Mouse (Mus musculus) T-cell, adult 2 months (primary cell): ENCODE results near the gene Akr1cl.
"Not testable (repeated sequence)": the region's sequence is repeated elsewhere in the genome, so short reads cannot be mapped to it uniquely, and the experiment has no call there.

Experiments
- DNase-seq: peaks from one replicate; pipeline ENCODE4 v3.0.0; 2022; ENCODE audit warnings: low spot score

Akr1cl gene

DNA sequence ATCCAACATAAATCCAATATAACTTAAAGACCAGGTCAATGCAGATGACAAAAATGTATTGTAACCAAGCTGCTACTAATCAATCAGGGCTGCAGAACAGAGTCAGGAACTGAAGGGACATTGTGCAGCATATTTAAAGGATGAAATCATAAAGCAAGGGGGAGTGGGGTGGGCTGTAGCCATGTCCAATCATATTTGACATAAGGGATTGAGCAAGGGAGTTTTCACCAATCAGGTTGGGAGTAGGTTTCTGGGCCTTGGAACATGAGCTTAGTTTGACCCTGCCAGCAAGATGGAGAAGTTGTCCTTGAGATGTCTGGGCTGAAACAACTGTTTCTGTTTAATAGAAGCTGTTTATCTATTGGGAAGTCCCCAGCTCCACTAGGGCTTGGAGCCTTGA is at the start of gene Akr1cl:
Gene Akr1cl (minus strand): TSS at position 119 of the 400 bp plus-strand sequence.
- no peak for DNase-seq

DNA sequence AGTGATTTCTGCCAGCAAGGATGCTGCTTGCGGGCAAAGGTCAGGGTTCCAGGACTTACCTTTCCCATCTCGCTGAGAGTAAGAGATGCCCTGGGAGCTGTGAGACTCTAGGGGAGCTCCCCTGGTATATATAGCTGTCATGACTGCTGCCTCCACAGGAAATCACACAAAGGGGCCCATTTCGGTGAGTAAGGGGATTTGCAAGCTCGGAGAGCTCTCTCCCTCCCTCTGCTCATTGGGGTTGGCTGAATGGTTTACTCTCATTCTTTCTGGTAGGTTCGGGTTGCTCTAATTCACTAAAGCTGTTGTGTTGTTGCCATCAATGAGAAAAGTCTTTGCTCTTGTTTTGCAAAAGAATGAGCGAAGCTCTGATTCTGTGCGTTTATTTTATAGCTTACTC is 49.6 kb upstream of the Akr1cl start, which contains the start of gene Crygb:
Gene Crygb (minus strand): TSS at position 101 of the 400 bp plus-strand sequence.
- DNase-seq, result no peak

DNA sequence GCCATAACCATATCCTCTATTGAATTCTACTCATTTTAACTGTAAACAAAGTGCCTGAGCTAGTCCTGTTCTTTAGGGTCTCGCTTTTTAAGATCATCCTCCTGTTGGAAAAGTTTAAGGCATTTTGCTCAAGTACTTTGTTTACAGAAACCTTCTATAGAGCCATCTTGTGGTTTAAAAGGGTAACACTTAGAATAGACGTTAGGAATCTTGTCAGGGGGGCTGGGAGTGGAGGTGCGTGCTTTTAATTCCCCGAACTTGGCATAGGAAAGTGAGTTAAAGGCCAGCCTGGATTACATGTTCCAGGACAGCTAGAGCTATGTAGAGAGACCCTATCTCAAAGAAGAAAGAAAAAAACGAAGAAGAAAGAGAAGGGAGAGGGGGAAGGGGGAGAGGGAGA is 43.0 kb upstream of the Akr1cl start:
- no peak for DNase-seq

DNA sequence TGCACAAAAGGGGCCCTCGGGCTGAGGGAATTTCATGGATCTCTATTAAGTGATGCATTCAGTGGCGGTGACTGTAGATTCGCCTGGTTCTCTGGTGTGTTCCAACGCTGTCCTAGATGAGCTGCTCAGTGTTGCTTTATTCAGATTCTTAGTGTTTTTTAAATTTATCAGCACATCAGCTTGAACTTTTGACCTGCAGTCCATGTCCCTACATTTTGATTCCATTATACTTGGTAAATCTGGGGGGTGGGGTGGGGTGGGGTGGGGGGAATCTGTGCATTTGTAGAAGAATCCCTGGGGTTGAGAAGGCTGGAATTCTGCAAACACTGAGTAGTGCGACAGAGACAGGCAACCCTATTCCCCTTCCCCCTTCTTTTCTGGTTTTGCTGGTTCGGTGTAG is 41.0 kb upstream of the Akr1cl start, which contains the start of gene Crygc:
Gene Crygc (minus strand): TSS at position 101 of the 400 bp plus-strand sequence.
- no peak for DNase-seq

DNA sequence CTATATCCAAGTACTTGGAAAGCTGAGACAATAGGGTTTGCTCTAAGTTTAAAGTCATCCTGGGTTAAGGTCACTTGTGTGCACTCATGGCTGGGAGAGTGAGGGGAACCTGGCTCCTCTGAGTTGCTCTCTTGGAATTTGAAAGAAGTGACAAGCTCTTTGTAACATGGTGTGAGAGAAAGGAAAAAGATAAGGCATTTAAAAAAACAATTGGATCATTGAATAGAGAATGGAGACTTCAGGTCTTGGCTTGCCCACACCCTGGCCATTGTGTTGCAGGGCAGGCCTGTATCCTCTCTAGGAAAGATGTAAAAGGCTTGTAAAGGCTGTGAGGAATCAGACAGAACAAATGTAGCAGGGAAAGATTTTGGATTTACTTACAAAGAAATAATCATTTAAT is 35.3 kb upstream of the Akr1cl start:
- DNase-seq, result no peak

DNA sequence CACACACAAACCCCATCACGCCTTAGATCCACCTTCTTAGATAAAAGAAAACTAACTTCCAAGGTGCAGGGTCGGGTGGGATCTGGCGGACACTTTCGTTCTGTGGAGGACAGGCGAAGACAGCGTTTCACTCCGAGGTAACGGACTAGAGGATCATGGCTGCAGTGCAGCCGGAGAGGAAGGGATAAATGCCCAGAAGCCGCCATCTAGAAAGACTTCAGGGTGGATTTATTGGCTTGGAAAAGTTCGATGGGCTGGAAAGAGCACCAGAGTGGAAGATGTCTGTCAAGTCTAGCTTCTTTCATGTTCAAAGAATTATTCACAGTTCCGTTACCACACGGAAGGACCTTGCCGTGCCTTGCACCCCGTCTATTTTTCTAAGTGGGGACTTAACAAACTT is 31.6 kb upstream of the Akr1cl start:
- no peak for DNase-seq

DNA sequence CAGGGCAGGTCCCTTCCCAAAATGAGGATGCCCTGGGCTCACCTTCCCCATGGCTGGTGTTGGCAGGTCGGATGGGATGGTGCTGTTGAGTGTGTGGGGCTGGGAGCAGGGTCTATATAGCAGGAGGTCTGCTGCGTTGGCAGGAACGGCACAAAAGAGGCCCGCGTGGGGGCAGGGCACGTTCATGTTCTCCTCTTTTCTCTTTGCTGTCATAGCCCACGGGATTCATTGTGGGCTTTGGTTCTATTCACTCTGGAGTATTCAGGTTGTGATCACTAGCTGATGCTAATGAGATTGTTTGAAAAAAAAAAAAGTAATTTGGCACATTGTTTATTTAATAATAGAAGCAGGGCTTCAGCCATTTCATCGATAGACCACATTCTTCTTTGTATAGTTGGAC is 30.8 kb upstream of the Akr1cl start, which contains the start of gene Crygd:
Gene Crygd (minus strand): TSS at position 101 of the 400 bp plus-strand sequence.
- DNase-seq, result no peak

DNA sequence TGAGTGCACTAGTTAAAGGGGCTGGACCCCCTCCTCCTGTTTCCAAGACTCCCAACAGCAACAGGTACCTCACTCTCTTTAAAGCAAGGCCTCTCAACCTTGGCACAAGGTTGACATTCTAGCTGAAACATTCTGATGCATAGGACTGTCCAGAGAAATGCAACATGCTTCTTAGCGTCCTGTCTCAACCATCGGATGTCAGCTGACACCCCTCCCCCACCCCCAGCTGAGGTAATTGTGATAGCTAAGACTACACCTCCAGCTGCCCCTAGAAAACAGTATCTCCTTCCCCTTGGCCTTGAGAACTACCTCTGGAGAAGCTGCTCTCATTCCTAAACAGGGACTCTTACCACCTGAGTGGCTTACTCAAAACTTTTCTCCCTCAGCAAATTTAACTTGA is 19.6 kb upstream of the Akr1cl start:
- no peak for DNase-seq

DNA sequence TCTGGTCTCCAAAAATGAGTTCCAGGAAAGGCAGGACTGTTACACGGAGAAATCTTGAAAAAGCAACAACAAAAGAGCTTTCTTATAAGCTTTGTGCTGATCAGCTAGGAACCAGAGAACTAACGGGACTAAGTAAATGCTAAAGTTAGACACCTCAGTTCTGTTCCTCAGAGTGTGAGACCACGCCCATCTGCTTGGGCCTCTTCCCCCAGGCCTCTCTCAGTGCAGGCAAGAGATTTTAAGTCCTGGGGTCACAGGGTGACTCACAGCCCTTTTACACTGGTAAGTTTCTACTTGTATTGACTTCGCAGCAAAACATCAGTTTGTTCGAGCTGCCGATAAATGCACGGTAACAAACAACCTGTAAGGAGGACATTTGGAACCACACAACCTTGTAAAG is 19.1 kb upstream of the Akr1cl start:
- no peak for DNase-seq

DNA sequence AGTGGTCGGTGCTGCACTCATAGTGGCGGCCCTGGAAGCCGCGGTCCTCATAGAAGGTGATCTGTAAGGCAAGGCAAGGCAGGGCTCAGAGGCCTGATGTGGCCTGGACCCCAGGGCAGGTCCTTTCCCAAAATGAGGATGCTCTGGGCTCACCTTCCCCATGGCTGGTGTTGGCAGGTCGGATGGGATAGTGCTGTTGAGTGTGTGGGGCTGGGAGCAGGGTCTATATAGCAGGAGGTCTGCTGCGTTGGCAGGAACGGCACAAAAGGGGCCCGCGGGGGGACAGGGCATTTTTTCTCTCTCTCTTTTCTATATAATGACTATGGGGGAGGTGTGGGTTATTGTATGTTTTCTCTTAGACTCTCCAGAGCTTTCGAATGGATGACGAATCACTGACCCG is 18.4 kb upstream of the Akr1cl start, which contains the start of gene Cryge:
Gene Cryge (minus strand): TSS at position 198 of the 400 bp plus-strand sequence.
- not testable (repeated sequence) for DNase-seq

DNA sequence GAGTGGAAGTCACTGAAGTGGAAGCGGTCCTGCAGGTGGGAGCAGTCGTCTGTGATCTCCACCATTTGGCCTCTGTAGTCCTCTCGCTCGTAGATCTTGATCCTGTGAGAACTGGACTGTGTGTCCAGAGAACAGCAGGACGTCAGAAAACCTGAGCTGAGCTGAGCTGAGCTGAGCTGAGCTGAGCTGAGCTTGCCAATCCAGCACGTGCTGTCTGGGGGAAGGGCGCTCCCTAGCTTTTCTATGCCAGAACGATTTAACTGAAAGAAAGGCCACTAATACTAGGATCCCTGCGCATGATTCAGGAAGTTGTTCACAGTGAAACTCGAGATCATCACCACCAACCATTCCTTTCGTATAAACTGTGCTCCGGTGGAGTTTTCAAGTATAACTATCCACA is 16.2 kb upstream of the Akr1cl start:
- no peak for DNase-seq

DNA sequence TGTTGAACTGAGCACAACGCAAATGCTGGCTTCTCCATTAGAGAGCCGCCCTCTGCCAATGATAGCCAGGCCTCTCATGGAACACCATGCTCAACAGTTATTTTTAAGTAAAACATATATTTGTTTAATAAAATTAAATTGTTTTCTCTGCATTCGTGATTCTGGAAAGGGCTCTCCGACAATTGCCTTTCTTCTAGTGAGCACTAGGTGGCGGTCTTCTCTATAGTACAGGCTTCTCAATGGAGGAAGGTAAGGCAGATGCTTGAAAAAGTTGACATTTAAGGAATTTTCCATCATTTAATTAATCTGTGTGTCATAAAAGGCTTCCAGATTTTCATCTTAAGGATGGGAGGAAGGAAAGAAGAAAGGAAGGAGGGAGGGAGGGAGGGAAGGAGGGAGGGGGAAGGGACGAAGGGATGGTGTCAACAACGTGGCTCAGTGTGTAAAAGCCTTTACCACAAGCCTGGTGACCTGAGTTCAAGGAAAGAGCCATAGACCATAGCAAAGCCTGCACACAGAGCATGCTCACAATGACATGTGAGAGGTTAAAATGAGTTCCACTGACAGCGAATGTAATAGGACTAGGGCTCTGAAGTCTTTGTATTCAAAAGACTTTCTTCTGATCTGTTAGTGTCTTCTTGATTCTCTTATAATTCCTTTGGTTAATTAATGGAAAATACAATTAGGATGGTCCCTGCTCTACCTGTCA is 14.0 kb upstream of the Akr1cl start:
- DNase-seq, result no peak

DNA sequence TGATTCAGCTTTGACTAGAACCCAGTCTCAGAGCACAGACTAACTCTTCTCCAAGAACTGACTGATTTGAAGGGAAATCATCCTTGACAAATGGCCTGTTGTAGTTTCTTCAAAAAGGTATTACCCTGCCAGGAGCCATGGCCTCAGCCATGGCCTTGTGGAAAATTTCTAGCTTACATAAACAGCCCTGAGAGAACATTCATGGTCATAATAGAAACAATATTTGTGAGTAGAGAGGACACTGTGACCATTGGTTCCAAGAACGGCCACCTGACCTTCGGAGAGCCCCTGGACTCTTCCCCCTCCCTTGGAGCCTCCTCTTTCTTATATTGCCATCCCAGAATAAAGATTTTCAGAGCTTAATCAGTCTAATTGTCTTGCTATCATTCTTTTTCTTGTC is 10.9 kb upstream of the Akr1cl start:
- DNase-seq, result no peak

DNA sequence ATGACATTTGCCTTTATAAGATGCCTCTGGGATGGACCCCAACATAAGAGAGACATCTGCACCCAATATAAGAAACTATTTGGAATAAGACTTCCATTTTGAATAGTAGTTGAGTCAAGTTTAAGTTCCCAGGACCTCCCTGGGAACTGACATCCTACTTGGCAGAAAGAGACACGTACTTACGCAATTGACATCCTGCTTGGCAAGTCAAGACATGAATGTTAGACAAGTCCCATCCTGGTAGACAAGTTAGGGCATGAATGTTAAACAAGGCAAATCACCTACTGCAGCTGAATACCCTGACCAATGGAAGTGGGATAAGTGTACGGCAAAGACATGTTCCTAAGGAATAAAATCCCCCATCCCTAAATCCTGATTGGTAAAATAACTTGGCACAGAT is 9.3 kb upstream of the Akr1cl start:
- DNase-seq, result no peak

DNA sequence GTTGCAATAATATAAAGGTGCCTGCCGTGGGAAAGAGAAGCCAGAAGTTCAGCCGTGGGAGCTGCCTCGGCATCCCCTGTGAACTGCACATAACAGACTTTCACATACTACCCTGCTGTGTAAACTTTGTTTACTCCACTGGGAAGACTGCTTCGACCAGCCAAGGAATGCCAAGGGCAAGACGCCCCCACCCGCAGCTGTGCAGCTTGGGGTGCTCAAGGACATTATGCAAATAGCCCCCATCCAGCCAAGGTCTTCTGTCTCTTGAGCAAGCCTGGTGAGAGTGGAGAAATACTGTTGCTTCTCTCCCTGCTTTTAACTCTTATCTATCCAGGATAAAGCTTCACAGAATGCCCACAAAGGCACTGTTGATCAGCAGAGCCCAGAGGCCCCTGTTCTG is 8.2 kb upstream of the Akr1cl start:
- DNase-seq, result no peak

DNA sequence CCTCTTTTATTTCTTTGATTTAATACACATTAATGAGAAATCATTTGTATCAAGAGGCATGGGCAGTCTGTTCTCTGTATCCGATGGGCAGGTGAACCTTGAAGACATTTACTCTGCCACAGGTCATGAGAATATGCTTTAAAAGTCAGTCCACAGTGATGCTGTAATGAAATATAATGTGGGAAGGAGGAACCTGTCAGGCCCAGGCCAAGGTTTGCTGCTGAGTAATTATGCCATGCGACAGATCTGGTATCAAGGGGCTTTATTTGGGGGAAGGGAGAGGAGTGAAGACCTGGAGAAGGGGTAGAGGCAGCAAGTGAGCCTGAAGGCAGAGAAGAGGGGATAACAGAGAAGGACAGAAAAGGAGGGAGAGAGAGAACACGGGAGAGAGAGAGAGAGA is 7.1 kb upstream of the Akr1cl start:
- DNase-seq, result no peak

DNA sequence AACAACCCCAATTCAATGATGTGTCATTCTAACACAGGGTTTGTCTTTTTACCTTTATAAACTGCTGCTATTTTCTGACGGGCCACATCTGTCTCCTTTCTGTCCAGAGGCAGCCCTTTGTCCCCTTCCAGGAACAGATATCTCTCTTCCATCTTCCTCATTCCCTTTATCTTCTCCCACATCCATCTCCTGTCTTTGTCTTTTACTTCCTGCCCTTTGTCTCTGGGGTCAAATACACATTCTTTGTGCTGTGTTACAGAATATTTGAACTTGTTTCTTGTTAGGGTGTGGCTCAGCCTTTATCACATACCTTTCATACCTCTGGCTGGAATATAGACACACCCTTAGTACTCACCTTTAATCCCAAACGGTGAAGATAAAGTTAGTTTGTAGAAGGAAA is 5.0 kb upstream of the Akr1cl start:
- no peak for DNase-seq

DNA sequence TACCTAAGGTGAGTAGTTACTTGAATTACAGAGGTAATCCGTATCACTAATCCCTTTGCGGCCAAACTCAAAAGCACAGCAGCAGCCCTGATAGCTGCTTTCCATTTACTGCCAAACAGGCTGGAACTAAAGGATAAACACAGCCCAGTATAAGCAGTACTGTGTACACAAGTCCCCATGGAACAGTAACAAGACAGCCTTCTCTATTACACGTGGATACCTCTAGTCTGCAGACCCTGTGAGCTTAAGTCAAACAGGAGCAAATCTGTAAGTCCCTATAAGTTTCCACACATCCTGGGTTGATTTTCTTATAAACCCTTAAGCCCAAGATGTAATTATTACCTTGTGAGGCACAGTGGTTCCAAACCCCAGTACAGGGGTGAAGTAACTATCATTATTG is 3.0 kb upstream of the Akr1cl start:
- no peak for DNase-seq

DNA sequence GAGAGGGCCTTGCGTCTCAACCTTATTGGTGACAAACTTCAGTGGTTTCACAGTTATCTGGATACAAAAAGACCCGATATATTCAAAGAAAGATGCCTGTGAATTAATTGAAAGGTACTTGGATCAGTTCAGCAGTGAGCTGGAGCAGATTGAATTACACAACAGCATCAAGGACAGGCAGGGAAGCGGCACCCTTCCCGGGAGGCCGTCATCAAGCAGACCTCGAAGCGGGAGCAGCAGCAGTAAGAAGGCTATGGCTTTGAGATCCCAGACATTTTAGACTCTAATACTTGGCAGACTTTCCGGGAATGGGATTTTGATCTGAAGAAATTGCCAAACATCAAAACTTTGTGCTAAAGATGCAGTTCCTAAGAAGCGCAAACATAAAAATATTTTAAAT is 4.4 kb downstream of the Akr1cl start:
- DNase-seq, result no peak

DNA sequence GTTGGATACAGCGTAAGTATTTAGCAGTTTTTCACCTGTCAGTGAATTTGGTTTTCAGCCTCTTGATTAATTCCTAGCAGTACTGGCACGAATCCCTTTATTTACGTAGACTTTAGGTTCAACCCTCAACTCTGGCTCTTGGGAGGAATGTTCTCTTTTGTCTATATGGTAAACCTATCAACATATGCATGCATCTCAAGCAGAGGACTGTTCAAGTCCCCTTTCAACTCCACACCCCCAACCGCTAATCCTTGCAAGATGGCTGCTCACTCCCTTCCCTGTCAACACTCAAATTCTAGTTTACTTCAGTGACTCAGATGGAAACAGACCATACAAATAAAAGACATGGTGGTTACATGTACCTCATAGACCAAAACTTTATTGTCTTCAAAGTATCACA is 19.8 kb downstream of the Akr1cl start:
- DNase-seq, result no peak

DNA sequence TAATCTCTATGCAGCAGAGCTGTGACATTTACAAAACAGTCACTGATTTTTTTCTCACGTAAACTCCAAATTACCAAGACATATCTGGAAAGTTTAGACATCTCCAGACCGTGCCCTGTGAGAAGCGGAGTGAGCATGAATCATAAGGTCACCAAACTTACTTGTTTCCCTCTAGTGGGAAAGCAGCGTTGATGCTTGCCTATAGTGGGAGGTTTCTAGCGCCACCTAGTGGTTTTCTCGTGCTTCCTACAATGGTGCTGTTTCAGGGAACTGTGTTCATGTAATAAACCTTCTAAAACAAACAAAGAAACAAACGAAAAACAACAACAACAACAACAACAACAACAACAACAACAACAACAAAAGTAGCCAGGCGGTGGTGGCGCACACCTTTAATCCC is 22.4 kb downstream of the Akr1cl start:
- DNase-seq, result peak; percentile 59

DNA sequence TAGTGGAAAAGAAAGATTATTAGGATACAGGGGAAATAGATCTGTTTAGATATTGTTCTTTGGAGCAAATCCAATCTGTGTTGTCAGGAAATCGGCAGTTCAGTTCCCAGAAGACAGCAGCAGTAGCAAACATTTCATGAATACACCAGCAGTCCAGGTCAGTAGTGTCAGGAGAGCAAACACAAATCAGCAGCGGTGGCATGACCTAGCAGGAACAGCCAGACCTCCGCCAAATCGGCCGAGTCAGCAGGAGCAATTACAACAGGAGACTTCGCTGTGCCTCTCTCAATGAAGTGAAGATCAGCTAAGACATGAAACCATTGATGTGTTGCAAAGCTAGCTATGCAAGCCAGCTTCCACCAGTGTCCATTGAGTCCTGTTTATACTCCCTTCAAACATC is 27.0 kb downstream of the Akr1cl start:
- DNase-seq, result no peak

DNA sequence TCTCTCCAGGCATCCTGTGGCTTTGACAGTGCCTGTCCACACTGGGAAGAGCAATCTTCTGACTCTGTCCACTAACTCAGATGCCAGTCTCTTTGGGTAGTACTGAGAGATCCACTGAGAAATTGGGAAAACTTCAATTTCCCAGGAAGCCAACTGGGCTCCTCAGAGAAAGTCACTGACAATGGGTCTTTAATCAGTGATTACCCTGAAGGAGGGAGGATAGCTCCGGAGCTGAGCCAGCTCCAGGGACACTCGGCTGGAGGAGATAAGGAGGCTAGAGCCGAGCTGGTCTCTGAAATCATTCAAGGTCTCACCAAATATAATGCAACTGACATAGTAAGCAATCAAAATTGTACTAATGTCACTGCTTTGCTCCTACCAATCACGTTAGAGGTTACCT is 28.0 kb downstream of the Akr1cl start:
- DNase-seq, result no peak

DNA sequence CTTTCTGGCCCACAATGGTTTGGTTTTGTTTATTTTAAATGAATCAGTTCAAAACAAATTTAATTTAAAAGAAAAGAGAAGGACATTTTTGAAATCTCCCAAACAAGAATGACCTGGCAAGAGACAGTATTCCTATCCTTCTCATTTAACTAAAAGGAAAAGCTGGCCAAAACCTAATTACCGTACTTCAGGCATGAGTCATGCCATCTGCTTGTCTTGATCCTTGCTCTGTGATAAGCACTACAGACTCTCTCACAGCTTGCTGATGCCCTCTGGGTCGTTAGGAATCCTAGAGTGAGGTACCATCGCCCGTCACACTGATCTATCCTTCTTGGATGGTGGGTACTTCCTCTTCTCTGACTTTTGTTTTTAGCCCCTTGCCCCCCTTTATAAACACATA is 39.4 kb downstream of the Akr1cl start:
- no peak for DNase-seq
